Comparison of ENCODE assay signal across 34 mouse cellular contexts in the genomic region with DNA sequence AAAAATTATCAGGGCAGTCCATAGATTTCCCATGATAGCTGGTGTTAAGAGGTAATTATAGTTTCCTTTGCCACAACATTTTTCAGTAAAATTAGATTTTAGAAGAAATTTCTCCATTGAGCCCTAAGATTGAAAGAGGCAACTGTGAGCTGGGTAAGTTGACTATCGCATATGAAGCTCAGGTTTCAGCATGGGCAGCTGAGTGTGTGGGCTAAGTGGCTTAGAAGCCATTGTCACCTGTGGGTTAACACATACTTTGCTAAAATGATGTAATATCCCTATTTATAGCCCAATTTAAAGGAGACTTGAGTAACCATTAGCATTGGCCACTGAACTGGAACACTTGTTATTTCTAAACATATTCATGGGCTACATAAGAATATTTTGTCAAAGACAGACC.
"Had no signal": no experiment of that assay in that cellular context is flagged by ENCODE, and none has a peak within 500 bp of the region (broad histone marks: within the 10 kb centered on the region; RNA-seq: fewer than 3 reads in every experiment).

No protein-coding gene starts in this region.

- H3K4me2 ChIP-seq: heart, embryonic 11.5 days; heart, embryonic 12.5 days; heart, embryonic 13.5 days; heart, embryonic 15.5 days; hindbrain, embryonic 12.5 days; hindbrain, embryonic 13.5 days; hindbrain, embryonic 14.5 days; hindbrain, embryonic 15.5 days; intestine, embryonic 15.5 days; kidney, embryonic 15.5 days had no signal

- H3K36me3 ChIP-seq: heart, embryonic 12.5 days; heart, embryonic 13.5 days; heart, embryonic 15.5 days; hindbrain, embryonic 10.5 days; hindbrain, embryonic 12.5 days; hindbrain, embryonic 13.5 days; hindbrain, embryonic 15.5 days; intestine, embryonic 15.5 days; kidney, embryonic 15.5 days had no signal

- ATAC-seq: hindbrain, embryonic 16.5 days; hindbrain, postnatal 0 days; inflammation-experienced regulatory T-cells, adult 6 months; intestine, embryonic 15.5 days; intestine, embryonic 16.5 days had no signal

- H3K4me1 ChIP-seq: heart, embryonic 12.5 days; heart, embryonic 13.5 days; heart, embryonic 15.5 days; hindbrain, embryonic 10.5 days; hindbrain, embryonic 12.5 days; hindbrain, embryonic 13.5 days; hindbrain, embryonic 15.5 days; intestine, embryonic 15.5 days; kidney, embryonic 15.5 days had no signal

- H3K27me3 ChIP-seq: heart, embryonic 12.5 days; heart, embryonic 13.5 days; heart, embryonic 15.5 days; hindbrain, embryonic 12.5 days; hindbrain, embryonic 13.5 days; hindbrain, embryonic 15.5 days; intestine, embryonic 15.5 days; kidney, embryonic 15.5 days had no signal

- H3K9me3 ChIP-seq: heart, embryonic 12.5 days; heart, embryonic 13.5 days; heart, embryonic 15.5 days; hindbrain, embryonic 10.5 days; hindbrain, embryonic 12.5 days; hindbrain, embryonic 13.5 days; hindbrain, embryonic 15.5 days; intestine, embryonic 15.5 days; kidney, embryonic 15.5 days had no signal

- H3K27ac ChIP-seq: heart, embryonic 13.5 days; heart, embryonic 15.5 days; hindbrain, embryonic 10.5 days; hindbrain, embryonic 12.5 days; hindbrain, embryonic 13.5 days; hindbrain, embryonic 14.5 days; hindbrain, embryonic 15.5 days; hindbrain, postnatal 0 days; intestine, embryonic 15.5 days; kidney, embryonic 15.5 days; kidney, postnatal 0 days; layer of hippocampus, adult 2 months; left cerebral cortex, adult 2 months had no signal

- DNase-seq: heart, postnatal 10 days; heart, postnatal 14 days; heart, postnatal 36 days; heart, postnatal 4 days; kidney, adult 11 months; kidney, adult 18-20 months; kidney, adult 2 months; kidney, adult 8-10 months; kidney, adult 9 months; kidney, postnatal 10 days; kidney, postnatal 14 days; kidney, postnatal 25 days; kidney, postnatal 36 days; kidney, postnatal 4 days; layer of hippocampus, adult 9-11 months; layer of hippocampus, postnatal 36 days had no signal

- H3K4me3 ChIP-seq: heart, embryonic 12.5 days; heart, embryonic 13.5 days; heart, embryonic 15.5 days; hindbrain, embryonic 10.5 days; hindbrain, embryonic 12.5 days; hindbrain, embryonic 13.5 days; hindbrain, embryonic 15.5 days; intestine, embryonic 15.5 days; kidney, embryonic 15.5 days; layer of hippocampus, adult 2 months; left cerebral cortex, adult 2 months had no signal

- H3K9ac ChIP-seq: heart, embryonic 12.5 days; heart, embryonic 13.5 days; heart, embryonic 15.5 days; hindbrain, embryonic 12.5 days; hindbrain, embryonic 13.5 days; hindbrain, embryonic 14.5 days; hindbrain, embryonic 15.5 days; intestine, embryonic 15.5 days; kidney, embryonic 15.5 days had no signal
